Mouse (Mus musculus): ENCODE results near the gene Peli2. TPM values are rescaled to one million over a fixed set of nuclear protein-coding genes. Genes with fewer than 3 reads are reported as not detected.

The Peli2 gene
- total and polyA plus RNA-seq, 3 experiments: not detected

GRCm38 (mm10) chr14:48119648-48120270, 864 bp upstream of the Peli2 start:
- Histone ChIP-seq H3K4me3 (replicated peaks in 1 of 3; ENCODE audit: low read depth in 2 of 3, low read length in 2 of 3, poor library complexity in 1 of 3) (no peak overlapping the region), H3K79me2 (replicated peaks; ENCODE audit: control insufficient read depth, extremely low read depth, insufficient read depth, poor library complexity, severe bottlenecking) (no peaks in the 10 kb centered on the region), H3K27me3 (replicated peaks) (no peaks in the 10 kb centered on the region), H3K27ac (ENCODE audit: insufficient read depth, low read depth) (no peak overlapping the region), H3K4me2 (ENCODE audit: insufficient read depth, low read depth, poor library complexity, severe bottlenecking) (no peak overlapping the region), H3K9ac (ENCODE audit: insufficient read depth, low read depth) (no peak overlapping the region), H3K4me1 (ENCODE audit: control insufficient read depth in 1 of 2, insufficient read depth in 2 of 2) (peaks cover under 1 to 10% of the 10 kb centered on the region in 2 experiments; a peak in 3 of 4 replicates), H3K36me3 (replicated peaks in 1 of 2; ENCODE audit: control insufficient read depth in 1 of 2, insufficient read depth in 1 of 2, low read length in 1 of 2) (no peaks in the 10 kb centered on the region), H3K9me3 (replicated peaks; ENCODE audit: low read length) (peaks cover 8% of the 10 kb centered on the region)
- in situ Hi-C loops (cut with MboI; ENCODE audit: low pct_ligation_motif_present, low pct_unique_long_range_greater_than_20kb, low sequenced_read_pairs): no loop called here
- dilution Hi-C loops (cut with MboI; ENCODE audit: extremely low pct_ligation_motif_present, extremely low pct_unique_long_range_greater_than_20kb, low sequenced_read_pairs): no loop called here
- no peak for DNase-seq (ENCODE audit: extremely low read depth)
- TF ChIP-seq JUND (conservative IDR thresholded peaks at IDR 0.05; ENCODE audit: low read depth, low read length) (no peak), JUN (IDR thresholded peaks at IDR 0.05; ENCODE audit: insufficient read depth, low read depth, low read length) (no peak), ZC3H11A (IDR thresholded peaks at IDR 0.05; ENCODE audit: low read depth, low read length) (no peak), E2F4 (IDR thresholded peaks at IDR 0.05; ENCODE audit: insufficient replicate concordance, low read depth, low read length) (no peak), RCOR1 (conservative IDR thresholded peaks at IDR 0.05; ENCODE audit: low read depth, low read length) (no peak), ZKSCAN1 (IDR thresholded peaks at IDR 0.05; ENCODE audit: borderline replicate concordance, low read depth, low read length) (no peak), TBP (conservative IDR thresholded peaks at IDR 0.05; ENCODE audit: low read depth, low read length) (no peak), KAT2A (IDR thresholded peaks at IDR 0.05; ENCODE audit: insufficient replicate concordance, low read length) (no peak), POLR2A (IDR thresholded peaks at IDR 0.05; ENCODE audit: low read depth, low read length) (no peak), CHD1 (IDR thresholded peaks at IDR 0.05; ENCODE audit: low read depth, low read length) (no peak), CTCF (conservative IDR thresholded peaks at IDR 0.05 in 1 of 2, IDR thresholded peaks at IDR 0.05 in 1 of 2; ENCODE audit: low read depth in 2 of 2, low read length in 2 of 2) (no peak), MAFK (IDR thresholded peaks at IDR 0.05; ENCODE audit: insufficient replicate concordance, low read length) (no peak)

DNA sequence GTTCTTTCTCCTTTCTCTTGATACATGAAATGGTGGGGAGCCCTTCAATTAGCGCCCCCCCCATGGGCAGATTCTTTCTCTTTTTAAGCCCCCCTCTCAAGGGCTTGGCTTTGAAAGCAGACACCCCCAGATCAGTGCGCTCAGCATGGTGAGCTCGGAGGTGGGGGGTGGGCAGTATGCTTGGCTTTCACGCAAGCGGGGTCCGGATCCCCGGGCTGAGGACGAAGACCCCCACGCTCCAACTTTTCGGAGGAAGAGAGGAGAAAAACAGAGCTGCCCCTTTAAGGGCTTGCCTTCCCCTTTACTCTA, 226 bp upstream of the Peli2 start:
- TF ChIP-seq MXI1 (IDR thresholded peaks at IDR 0.05; ENCODE audit: low read depth, low read length): no peak
- TF ChIP-seq CHD2 (IDR thresholded peaks at IDR 0.05; ENCODE audit: low read length): no peak
- TF ChIP-seq MYC (IDR thresholded peaks at IDR 0.05; ENCODE audit: low read depth, low read length): no peak
- TF ChIP-seq POLR2A (IDR thresholded peaks at IDR 0.05; ENCODE audit: low read depth, low read length): no peak
- TF ChIP-seq UBTF (IDR thresholded peaks at IDR 0.05; ENCODE audit: low read depth, low read length): no peak
- TF ChIP-seq ZC3H11A (IDR thresholded peaks at IDR 0.05; ENCODE audit: low read depth, low read length): no peak
- TF ChIP-seq NRF1 (IDR thresholded peaks at IDR 0.05; ENCODE audit: low read depth, low read length): no peak
- TF ChIP-seq POLR2AphosphoS2 (IDR thresholded peaks at IDR 0.05; ENCODE audit: low read depth, low read length): no peak
- no peak for TF ChIP-seq MEF2A (IDR thresholded peaks at IDR 0.05; ENCODE audit: borderline replicate concordance, low read depth, low read length)
- TF ChIP-seq RAD21 (IDR thresholded peaks at IDR 0.05; ENCODE audit: low read depth, low read length): no peak
- no peak for TF ChIP-seq ZKSCAN1 (IDR thresholded peaks at IDR 0.05; ENCODE audit: borderline replicate concordance, low read depth, low read length)
- TF ChIP-seq NELFE (IDR thresholded peaks at IDR 0.05; ENCODE audit: low read depth, low read length): no peak
- no peak for TF ChIP-seq ZNF384 (IDR thresholded peaks at IDR 0.05; ENCODE audit: low read depth, low read length)
- TF ChIP-seq SMC3 (IDR thresholded peaks at IDR 0.05; ENCODE audit: low read depth, low read length): no peak
- no peak for TF ChIP-seq CHD1 (IDR thresholded peaks at IDR 0.05; ENCODE audit: low read depth, low read length)
- no peak for TF ChIP-seq JUND (conservative IDR thresholded peaks at IDR 0.05; ENCODE audit: low read depth, low read length)
- TF ChIP-seq ZMIZ1 (IDR thresholded peaks at IDR 0.05; ENCODE audit: low read depth, low read length): no peak
- no peak for TF ChIP-seq SIN3A (IDR thresholded peaks at IDR 0.05; ENCODE audit: low read length)
- Histone ChIP-seq H3K9me3 (replicated peaks; ENCODE audit: low read length) (peaks cover 8% of the 10 kb centered on the region), H3K4me2 (ENCODE audit: insufficient read depth, low read depth, poor library complexity, severe bottlenecking) (no peak overlapping the region), H3K27me3 (replicated peaks) (no peaks in the 10 kb centered on the region), H3K9ac (ENCODE audit: insufficient read depth, low read depth) (no peak overlapping the region), H3K4me3 (replicated peaks in 1 of 3; ENCODE audit: low read depth in 2 of 3, low read length in 2 of 3, poor library complexity in 1 of 3) (no peak overlapping the region), H3K4me1 (ENCODE audit: control insufficient read depth in 1 of 2, insufficient read depth in 2 of 2) (peaks cover 3 to 16% of the 10 kb centered on the region in 2 experiments; a peak in 3 of 4 replicates), H3K36me3 (replicated peaks in 1 of 2; ENCODE audit: control insufficient read depth in 1 of 2, insufficient read depth in 1 of 2, low read length in 1 of 2) (no peaks in the 10 kb centered on the region), H3K79me2 (replicated peaks; ENCODE audit: control insufficient read depth, extremely low read depth, insufficient read depth, poor library complexity, severe bottlenecking) (no peaks in the 10 kb centered on the region), H3K27ac (ENCODE audit: insufficient read depth, low read depth) (no peak overlapping the region)
- in situ Hi-C loops (cut with MboI; ENCODE audit: low pct_ligation_motif_present, low pct_unique_long_range_greater_than_20kb, low sequenced_read_pairs): no loop called here
- DNase-seq (ENCODE audit: extremely low read depth): no peak
- dilution Hi-C loops (cut with MboI; ENCODE audit: extremely low pct_ligation_motif_present, extremely low pct_unique_long_range_greater_than_20kb, low sequenced_read_pairs): no loop called here
